Mouse (Mus musculus) erythroblast, embryonic 14.5 days (primary cell): ENCODE results near the gene Alpk1.

Experiments
- GATA1 ChIP-seq: IDR thresholded peaks from 2 replicates; pipeline ENCODE4 v1.6.1; 2012; ENCODE audit warnings: low read length, inconsistent platforms, mixed read lengths
- TAL1 ChIP-seq: IDR thresholded peaks from 3 replicates; pipeline ENCODE4 v1.6.1; 2012; ENCODE audit warnings: low read length, inconsistent platforms, mixed read lengths

- TF ChIP-seq TAL1, result no peak
- TF ChIP-seq GATA1, result no peak
Measured at GRCm38 (mm10) chr3:127758806-127759205, 21.5 kb downstream of the Alpk1 start.
